Mouse (Mus musculus) naive thymus-derived CD4-positive, alpha-beta T cell, adult 2 months (primary cell): ENCODE data around the gene Sergef.
"Not testable (repeated sequence)": the region's sequence is repeated elsewhere in the genome, so short reads cannot be mapped to it uniquely, and the experiment has no call there.

Source experiments
- DNase-seq: peaks from one replicate; pipeline ENCODE4 v3.0.0-alpha.2; 2011; ENCODE audit warnings: low read depth

Sergef gene

GRCm38 (mm10) chr7:46639692-46640031 is at the start of gene Sergef:
Gene Sergef, minus strand, starts transcription at chr7:46639807.
- peak; percentile 83 for DNase-seq

- DNase-seq = peak; percentile 30
Observed at GRCm38 (mm10) chr7:46686827-46687226, 47.2 kb upstream of the Sergef start.

GRCm38 (mm10) chr7:46680732-46681131 is 41.1 kb upstream of the Sergef start:
- DNase-seq = no peak

GRCm38 (mm10) chr7:46679044-46679443 is 39.4 kb upstream of the Sergef start:
- not testable (repeated sequence) for DNase-seq

GRCm38 (mm10) chr7:46678417-46678816 is 38.8 kb upstream of the Sergef start:
- DNase-seq = no peak

- DNase-seq = no peak
Observed at GRCm38 (mm10) chr7:46676808-46677360, 37.3 kb upstream of the Sergef start.

GRCm38 (mm10) chr7:46675886-46676285 is 36.3 kb upstream of the Sergef start:
- no peak for DNase-seq

- no peak for DNase-seq
Observed at GRCm38 (mm10) chr7:46675061-46675460, 35.5 kb upstream of the Sergef start.

GRCm38 (mm10) chr7:46672160-46672672 is 32.6 kb upstream of the Sergef start, which contains the start of gene Tph1:
Gene Tph1, minus strand, starts transcription at chr7:46672537.
- DNase-seq = no peak

GRCm38 (mm10) chr7:46667256-46667655 is 27.6 kb upstream of the Sergef start:
- DNase-seq = no peak

GRCm38 (mm10) chr7:46665236-46665635 is 25.6 kb upstream of the Sergef start:
- DNase-seq = peak; percentile 18

- no peak for DNase-seq
Observed at GRCm38 (mm10) chr7:46661591-46662090, 22.0 kb upstream of the Sergef start.

GRCm38 (mm10) chr7:46652279-46652678 is 12.7 kb upstream of the Sergef start:
- DNase-seq = no peak

GRCm38 (mm10) chr7:46650231-46650630 is 10.6 kb upstream of the Sergef start:
- not testable (repeated sequence) for DNase-seq

- DNase-seq = no peak
Observed at GRCm38 (mm10) chr7:46648431-46649140, 9.0 kb upstream of the Sergef start.

- DNase-seq = no peak
Observed at GRCm38 (mm10) chr7:46643172-46643571, 3.6 kb upstream of the Sergef start.

GRCm38 (mm10) chr7:46640062-46640461 is 455 bp upstream of the Sergef start:
- DNase-seq = no peak

GRCm38 (mm10) chr7:46638889-46639691 is 517 bp downstream of the Sergef start:
- no peak for DNase-seq

- DNase-seq = no peak
Observed at GRCm38 (mm10) chr7:46628375-46628975, 11.1 kb downstream of the Sergef start.

- no peak for DNase-seq
Observed at GRCm38 (mm10) chr7:46623979-46624378, 15.6 kb downstream of the Sergef start.

GRCm38 (mm10) chr7:46618416-46619110 is 21.0 kb downstream of the Sergef start:
- DNase-seq = no peak
